Mouse (Mus musculus): ENCODE results near the gene Kncn. TPM values are rescaled to one million over a fixed set of nuclear protein-coding genes. Genes with fewer than 3 reads are reported as not detected.
A peak's percentile ranks its signal among the peaks of the same experiment; 100 is the strongest.

Gene Kncn
- under 1 TPM in 1 of 2 experiments, not detected in 1; 0.25 TPM for total RNA-seq (2021)
- long read RNA-seq = 0 reads

DNA sequence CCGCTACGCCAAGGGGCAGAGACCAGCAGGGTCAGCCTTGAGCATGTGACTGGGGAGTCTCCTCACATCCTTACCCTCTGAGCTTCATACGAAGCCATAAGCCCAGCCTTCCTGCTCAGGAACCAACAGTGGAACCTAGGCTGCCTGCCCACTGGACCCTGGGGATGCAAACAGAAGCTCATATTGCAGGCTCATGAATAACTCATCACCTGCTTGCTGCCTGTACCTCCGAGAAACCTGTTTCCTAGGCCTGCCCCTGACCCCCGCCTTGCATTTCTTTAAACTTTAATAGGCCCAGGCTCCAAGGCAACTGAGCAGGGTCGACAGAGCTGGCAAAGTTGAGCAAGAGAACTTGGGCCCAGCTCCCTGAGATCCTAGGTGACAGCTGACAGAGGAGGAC is at the start of gene Kncn:
Kncn (plus strand) TSS at position 379 of the 400 bp plus-strand sequence.
- no peak for DNase-seq (ENCODE audit: low spot score in 2 of 2)

DNA sequence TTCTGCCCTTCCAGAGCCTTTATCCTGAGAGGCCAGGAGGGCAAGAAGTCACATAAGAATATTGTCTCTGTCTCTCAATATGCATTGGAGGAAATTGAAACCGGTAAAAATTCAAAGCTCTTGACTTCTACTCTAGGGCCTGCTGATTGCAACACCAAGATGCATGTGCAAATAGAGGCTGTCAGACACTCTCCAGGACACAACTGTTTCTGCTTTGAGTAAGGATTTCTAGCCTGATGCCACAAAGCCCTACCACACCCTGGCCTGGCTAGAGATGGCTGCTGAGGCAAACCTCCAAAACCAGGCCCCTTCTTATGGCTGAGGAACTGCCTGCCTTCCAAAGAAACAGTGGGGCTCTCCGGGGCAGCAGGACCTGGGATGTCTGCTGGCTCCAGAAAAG is 48.6 kb upstream of the Kncn start:
- no peak for DNase-seq (ENCODE audit: low spot score in 2 of 2)

DNA sequence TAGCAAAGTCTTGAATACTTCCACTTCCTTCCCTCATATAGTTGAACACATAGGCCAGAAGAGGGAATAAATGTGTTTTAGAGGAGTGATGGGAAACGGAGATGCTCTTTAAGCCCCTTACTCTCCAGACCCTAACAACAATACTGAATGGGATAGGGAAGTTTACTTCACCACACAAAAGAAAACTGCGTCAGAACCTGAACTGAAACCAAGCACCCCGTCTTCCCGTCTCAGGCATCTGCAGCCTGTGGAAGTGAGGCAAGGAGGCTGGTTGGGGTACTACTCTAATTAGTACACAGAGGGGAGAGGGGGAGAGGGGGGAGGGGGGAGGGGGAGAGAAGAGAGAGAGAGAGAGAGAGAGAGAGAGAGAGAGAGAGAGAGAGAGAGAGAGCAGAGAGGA is 46.0 kb upstream of the Kncn start:
- no peak for DNase-seq (ENCODE audit: low spot score in 2 of 2)

DNA sequence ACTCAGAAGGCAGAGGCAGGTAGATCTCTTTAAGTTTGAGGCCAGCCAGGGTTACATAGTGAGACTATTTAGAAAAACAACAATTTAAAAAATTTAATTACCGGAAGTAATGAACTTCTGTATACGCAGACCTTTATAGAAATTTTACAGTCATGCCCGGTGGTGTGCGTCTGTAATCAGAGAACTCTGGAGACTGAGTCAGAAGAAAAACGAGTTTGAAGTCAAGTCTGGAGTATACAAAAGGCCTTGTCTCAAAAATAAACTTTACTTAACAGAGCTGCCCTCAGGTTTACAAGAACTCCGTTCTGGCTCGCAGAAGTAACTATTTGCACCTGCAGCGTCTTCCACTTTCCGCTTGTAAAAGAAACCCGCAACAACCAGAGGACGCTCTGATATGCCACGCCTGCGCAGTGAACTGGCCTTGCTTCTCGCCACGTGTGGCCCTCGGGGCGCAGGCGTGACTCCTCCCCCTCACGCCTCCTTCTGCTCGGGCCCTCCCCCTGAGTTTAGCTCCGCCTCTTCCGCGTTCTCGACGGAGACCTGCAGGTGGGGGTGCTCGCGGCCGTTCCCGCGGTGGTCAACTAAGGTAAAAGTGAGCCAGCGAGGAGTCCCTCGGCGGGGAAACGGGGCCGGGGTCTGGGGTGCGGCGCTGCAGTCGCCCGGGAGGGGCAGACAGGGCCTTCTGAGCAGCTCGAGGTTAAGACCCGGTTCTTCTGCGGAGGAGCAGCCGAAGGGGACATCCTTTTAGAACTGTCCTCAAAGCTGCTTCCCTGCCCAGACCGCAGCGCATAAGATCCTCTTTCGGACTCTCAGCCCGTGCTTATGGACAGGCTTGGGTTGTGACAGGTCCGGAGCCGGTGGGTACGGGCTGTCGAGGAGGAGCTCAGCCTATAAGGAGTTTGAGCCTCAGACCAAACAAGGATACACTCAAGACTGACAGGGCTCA is 45.2 kb upstream of the Kncn start, which contains the start of gene Mknk1:
Mknk1 (plus strand) TSS at position 503 of the 946 bp plus-strand sequence.
- DNase-seq (ENCODE audit: low spot score in 2 of 2) = peak; percentile 88 to 92

DNA sequence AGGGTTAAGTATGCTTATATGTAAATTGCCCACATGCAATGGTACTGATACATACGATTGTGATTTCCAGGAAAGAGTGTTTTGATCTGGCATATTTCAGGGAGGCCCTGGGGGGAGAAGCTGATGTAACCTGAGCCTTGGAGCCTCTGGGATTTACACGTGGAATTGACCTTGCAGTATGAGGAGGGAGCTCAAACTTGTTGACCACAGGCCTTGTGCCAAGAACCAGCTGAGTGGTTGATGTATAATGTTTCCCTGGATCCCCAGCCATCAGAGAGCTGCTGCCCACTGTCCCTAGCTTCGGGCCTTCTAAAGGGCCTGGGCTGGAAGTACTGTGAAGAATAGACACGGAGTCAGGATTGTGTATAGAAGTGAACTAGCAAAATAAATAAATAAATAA is 44.2 kb upstream of the Kncn start:
- DNase-seq (ENCODE audit: low spot score in 2 of 2) = no peak

DNA sequence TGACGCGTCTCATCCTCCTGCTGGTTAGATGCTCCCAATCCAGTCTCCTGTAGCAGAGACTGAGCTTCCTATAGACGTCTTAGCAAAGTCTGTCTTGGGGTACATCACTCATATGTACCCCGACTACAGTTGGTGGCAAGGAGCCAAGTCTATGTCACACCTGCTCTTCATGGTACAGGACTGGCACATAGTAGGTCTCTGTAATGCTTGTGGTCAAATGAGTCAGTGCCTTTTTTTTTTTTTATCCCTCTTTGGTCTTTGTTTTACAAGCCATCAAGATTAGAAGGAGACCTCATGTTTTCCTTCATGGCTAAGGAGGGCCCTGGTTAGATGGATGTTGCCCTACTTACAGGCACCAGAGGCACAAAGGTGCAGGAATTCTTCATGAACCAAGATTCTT is 43.4 kb upstream of the Kncn start:
- DNase-seq (ENCODE audit: low spot score in 2 of 2) = no peak

DNA sequence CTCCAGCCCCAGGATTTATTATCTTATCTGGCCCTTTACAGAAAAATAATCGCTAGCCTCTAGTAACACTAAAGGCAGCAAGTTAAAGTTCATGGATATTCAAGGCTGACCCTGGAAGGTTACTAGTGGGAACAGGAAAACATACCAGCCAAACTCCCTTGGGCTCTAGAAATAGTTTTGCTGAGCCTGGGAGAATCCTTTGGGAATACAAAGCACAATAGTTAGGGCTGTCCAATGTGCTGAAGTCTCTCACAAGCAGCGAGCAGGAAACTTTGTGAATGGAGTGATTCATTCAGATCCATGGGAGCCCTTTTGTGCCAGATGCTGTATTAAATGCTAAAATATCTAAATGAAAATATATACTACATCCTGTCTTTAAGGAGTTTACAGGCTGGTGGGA is 37.5 kb upstream of the Kncn start:
- no peak for DNase-seq (ENCODE audit: low spot score in 2 of 2)

DNA sequence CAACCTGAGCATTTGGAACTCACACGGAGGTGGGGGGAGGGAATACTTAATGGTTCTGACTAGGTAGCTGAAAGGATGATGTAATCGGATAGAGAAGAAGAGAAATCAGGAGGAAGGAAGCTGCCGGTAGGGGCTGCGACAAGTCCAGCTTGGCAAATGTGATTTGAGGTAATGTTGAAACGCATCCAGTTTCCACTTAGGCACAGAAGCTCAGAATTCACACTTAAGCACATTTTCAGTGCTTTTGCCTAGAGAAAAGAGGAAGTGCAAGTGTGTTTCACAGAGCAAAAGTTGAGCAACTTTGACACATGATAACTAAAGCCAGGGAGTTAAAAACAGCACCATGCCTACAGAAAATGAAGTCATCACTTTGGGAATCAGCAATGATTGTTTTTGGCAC is 36.8 kb upstream of the Kncn start:
- DNase-seq (ENCODE audit: low spot score in 2 of 2) = no peak

DNA sequence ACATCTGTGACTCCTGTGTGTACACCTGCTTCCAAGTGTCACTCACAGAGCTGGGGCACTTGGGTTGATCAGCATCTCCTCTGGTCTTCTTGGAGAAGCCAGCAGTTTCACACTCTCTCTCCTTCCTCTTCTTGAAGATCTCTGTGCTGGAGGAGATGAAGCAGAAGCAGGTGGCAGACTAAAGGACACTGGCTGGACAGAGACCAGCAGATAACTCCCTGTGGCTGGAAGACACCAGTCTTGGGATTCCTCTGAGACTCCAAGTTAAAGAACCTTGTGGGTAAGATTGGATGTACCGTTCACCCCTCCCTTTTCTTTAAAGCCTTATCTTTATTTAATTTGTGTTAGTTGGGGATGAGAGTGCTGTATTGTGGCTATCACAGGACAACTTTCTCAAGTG is 36.1 kb upstream of the Kncn start:
- DNase-seq (ENCODE audit: low spot score in 2 of 2) = no peak

DNA sequence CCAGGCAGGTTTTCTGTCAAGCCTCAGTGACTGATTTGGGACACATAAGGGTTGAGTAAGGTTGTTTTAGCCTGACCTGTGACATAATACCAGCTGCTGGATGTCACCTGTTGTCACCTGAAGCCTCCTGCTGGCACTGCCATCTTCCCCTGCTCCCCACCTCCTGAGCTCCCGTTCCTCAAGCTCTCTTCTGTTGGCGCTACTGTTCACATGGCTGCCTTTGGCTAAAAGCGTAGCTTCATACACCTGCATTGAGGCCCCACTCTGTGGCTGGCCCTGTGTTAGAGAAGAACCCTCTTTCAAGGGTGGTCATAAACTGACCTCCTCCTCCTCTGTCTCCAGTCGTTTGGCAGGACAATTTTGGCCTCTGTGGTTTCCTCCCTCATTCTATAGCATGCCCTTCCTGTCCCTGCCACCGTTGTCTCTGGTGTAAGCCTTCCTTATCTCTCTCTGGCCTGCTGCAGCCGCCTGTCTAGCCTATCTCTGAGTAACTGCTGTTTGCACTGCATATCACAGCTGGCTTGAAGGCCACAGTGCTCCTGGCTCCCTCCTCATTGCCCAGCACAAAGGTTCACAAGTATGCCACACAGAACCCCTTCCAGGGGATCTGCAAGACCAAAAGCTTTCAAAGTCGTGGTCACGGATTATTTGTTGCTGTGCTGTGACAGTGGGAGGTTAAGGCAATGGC is 35.1 kb upstream of the Kncn start:
- no peak for DNase-seq (ENCODE audit: low spot score in 2 of 2)

DNA sequence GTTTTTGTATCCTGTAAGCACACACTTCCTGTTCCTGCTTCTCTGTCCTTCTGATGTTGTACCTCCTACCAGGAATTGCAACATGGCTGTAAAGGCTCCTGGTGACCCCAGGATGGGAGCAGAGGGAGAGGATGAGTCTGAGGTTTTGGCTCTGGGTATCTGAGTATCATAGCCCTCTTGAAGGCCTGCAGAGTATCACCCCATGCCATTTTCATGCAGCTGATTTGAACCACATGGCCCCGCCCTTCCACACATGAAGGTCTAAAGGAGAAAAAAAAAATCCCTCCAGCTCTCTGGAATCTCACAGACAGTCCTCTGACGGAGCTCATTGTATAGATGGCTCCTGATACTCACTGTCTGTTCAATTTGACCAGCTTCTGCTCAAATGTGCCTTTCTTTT is 34.1 kb upstream of the Kncn start:
- no peak for DNase-seq (ENCODE audit: low spot score in 2 of 2)

DNA sequence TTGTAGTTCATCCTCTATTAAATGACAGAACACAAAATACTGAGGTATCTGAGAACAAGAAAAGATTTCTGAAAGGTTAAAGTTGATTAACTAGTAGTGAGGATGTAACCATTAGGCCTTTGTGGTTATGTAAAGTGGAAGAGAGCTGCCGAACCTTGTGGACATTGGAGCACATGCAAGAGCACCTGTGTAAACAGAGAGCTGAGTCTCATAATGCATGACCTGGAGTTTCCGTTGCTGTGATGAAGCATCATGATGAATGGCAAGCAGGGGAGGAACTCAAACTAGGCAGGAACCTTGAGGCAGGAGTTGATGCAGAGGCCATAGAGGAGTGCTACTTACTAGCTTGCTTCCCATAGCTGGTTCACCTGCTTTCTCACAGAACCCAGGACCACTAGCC is 33.6 kb upstream of the Kncn start:
- DNase-seq (ENCODE audit: low spot score in 2 of 2) = no peak

DNA sequence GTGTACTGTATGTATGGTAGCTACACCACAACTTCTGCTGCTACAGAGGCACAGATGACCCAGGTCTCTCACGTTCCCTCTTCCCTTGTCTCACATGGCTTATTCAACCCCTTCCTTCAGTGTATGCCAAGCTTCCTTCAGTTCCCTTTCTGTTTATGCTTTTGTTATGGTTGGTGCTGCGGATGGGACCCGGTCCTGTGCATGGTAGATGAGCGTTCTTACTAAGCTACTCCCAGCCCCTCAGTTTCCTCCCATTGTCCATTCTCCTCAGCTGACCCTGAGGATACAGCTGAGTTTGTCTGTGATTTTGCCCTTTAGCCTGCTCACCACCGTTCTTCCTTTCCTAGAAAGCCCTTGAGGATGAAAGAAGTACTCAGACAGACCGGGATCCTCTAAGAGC is 32.6 kb upstream of the Kncn start:
- no peak for DNase-seq (ENCODE audit: low spot score in 2 of 2)

DNA sequence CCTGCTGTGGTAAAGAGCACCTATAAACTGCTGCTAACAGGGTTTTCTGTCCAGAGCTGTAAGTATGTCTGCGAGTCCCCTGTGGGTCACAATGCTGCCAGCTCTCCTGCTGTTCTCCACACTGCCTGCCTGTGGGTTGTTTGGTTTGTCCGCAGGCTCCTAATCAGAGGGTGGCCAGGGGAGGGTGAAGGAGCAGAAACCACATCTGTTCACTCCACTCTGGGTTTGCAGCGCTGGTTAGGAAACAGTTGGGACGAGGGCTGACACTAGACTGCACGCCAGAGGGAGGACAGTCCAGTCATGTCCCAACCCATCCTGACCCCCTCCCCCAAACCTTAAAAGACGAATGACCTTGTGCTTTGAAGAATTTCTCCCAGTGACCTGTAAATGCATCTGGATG is 29.1 kb upstream of the Kncn start:
- no peak for DNase-seq (ENCODE audit: low spot score in 2 of 2)

DNA sequence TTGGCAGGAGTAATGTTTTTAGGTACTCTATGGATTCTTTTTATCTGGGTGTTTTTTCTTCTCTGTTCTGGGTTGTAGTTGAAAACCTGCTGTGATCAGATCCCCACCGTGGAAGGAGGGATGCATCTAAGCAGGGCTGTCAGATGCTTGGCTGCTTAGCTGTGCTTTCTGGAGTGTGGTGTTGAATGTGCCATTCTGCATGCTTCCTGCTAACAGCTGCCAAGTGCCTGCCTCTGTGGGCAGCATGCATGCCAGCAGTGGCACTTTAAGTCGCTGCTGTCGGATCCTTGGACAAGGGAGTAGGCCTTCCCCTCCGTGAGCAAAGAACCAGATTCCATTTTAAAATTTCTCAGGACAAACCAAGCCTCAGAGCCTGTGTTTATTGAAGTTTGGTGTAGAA is 28.6 kb upstream of the Kncn start:
- no peak for DNase-seq (ENCODE audit: low spot score in 2 of 2)

DNA sequence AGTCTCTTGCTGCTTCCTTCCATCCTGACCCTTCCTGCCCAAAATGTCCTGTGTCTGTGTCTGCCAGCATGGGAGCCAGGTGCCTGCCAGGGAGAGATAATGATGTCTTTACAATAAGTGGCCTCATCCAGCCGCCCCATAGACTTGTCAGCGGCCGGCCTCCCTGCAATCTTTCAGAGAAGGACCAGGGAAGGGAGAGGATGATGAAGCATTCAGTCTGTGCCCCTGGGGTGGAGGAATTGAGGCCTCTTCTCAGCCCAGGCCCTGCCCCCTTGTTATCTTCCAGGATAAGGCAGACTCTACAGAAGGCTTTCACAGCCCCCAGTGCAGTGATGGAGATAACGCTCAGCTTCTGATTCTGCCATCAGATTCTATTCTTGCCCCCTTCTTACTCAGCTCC is 27.9 kb upstream of the Kncn start:
- no peak for DNase-seq (ENCODE audit: low spot score in 2 of 2)

DNA sequence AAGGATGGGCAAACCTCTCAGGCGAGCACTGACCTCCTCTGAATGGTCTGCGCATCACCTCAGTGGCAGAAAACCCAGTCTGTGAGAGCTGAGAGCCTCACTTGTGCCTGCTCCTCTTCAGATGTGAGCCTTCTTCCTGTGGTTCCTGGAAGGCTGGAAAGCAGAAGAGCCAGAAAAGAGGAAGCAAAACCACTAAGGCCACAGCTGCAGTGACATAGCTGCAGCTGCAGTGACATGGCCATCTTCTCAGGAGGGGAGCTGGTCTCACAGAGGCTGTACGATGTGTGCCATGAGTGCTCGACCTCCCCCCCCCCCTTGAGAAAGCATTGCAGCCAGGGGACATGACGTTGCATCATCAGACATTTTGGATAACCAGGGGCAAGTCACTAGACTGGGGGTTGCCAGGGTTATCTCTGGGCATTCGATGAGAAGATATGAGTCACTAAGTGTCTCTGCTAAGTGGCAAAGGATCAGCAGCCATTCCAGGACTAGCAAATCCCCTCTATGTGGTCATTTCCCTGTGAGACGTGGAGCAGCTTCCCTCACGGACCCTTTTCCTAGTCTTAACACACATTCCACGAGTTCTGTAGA is 26.8 kb upstream of the Kncn start:
- no peak for DNase-seq (ENCODE audit: low spot score in 2 of 2)

DNA sequence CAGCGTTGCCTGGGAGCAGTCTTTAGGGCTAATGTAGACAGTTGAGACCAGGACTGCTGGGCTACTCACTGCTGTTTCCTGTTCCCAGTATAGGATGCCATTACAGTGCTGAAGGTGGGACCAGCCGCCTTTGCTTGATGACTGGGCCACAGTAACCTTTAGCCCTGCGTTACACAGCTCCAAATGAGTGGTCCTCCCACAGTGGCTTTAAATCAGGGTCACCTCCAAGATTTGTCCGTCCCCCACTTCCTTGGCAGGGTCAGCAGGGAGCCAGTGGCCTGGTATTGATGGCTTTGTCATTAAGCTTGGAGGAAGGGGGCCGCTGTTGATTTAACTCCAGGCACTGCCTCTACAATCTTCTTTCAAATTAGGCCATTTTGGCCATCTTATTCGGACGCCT is 20.8 kb upstream of the Kncn start:
- DNase-seq (ENCODE audit: low spot score in 2 of 2) = no peak

DNA sequence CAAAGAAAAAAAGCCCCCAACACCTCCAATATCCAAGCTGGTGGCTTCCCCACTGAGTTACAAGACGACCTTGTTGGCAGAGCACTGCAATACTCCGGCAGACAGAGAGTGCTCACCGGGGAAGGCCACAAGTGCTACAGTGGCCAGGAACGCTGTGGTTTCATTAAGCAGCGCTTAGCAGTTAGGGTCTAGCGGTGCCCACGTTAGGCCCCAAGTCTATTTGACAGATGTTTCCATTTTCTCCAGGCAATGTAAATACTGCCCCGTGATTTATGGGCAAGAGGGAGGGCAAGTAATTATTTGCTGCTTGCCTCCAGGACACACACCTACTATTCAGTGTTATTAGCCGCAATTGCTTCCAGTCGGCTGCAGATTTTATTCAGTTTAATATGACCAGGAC is 20.3 kb upstream of the Kncn start:
- no peak for DNase-seq (ENCODE audit: low spot score in 2 of 2)

DNA sequence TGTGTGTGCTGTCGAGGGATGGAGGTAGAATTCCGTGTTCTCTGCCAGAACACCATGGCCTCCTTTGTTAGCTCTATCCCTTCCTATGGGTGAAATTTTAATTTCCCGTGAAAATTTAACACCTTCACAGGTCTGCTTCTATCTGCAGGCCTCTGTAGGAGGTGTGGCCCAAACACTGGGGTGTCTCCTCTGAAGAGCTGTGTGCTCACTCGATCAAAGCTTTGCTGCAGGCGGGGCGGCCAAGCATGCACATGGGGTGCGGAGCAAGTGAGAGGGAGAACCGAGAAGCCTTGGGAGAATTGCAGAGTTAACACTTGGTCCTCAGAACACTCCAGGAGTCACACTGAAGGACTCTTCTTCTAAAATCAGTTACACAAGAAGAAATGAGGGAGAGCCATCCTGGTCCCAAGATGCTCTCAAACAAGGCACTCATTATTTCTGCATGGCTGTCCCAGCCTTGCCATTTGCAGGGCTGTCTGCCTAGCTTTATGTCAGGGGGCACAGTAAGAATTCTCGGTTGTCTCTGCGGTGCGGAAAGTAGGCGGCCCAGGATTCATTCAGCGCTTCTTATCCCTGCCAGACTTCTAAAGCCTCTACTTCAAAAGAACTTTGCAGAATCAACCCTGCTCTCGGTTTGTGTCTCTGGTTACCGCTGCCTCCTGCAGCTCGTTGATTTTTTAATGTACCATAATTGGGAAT is 14.5 kb upstream of the Kncn start:
- no peak for DNase-seq (ENCODE audit: low spot score in 2 of 2)

DNA sequence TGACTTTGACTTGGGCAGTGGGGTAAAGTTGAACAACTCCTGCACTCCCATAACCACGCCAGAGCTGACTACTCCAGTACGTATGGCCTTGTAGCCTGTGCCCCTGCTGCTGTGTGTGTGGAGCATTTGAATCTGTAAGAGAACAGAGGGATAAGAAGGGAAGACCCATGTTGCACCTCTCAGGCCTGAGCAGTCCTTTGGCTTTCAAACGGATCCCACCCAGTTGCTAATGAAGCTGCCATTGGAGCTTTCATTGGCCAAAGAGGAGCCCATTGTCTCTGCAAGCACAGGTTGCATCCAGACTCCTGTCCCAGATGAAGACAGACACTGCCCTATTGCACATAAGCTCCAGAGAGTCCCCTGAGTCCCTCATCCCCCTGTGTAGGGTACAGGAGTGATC is 11.0 kb upstream of the Kncn start:
- DNase-seq (ENCODE audit: low spot score in 2 of 2) = no peak
